Mouse (Mus musculus) heart, embryonic 15.5 days (tissue): ENCODE measurements around the gene Sec61a1. TPM values are rescaled to one million over a fixed set of nuclear protein-coding genes. Genes with fewer than 3 reads are reported as not detected.
A peak's percentile ranks its signal among the peaks of the same experiment; 100 is the strongest.

Experiments used
- ATAC-seq: fragments of 200-750 bp; cut with Nextera tagmentation; replicated peaks from 2 replicates; pipeline ENCODE4 v1.8.0; 2017; ENCODE audit warnings: low read depth, moderate TSS enrichment; ENCODE audit not compliant: insufficient number of reproducible peaks, insufficient read depth, low FRiP score
- H3K27ac ChIP-seq: fragments of 300-500 bp; sonication (generic); 2 replicates; pipeline ENCODE4 v1.5.1; 2015; ENCODE audit warnings: mild to moderate bottlenecking, inconsistent platforms
- H3K27me3 ChIP-seq: fragments of 300-500 bp; sonication (generic); 2 replicates; pipeline ENCODE4 v1.6.1; 2015; ENCODE audit warnings: inconsistent platforms
- H3K36me3 ChIP-seq: fragments of 300-500 bp; sonication (generic); 2 replicates; pipeline ENCODE4 v1.6.1; 2015; ENCODE audit warnings: mild to moderate bottlenecking, inconsistent platforms
- H3K4me1 ChIP-seq: fragments of 300-500 bp; sonication (generic); replicated peaks from 2 replicates; pipeline ENCODE4 v1.6.1; 2015; ENCODE audit warnings: inconsistent platforms
- H3K4me2 ChIP-seq: fragments of 300-500 bp; sonication (generic); 2 replicates; pipeline ENCODE4 v1.6.1; 2015; ENCODE audit warnings: inconsistent platforms, mild to moderate bottlenecking, moderate library complexity
- H3K4me3 ChIP-seq: fragments of 300-500 bp; sonication (generic); 2 replicates; pipeline ENCODE4 v1.5.1; 2015; ENCODE audit warnings: mild to moderate bottlenecking, inconsistent platforms
- H3K9ac ChIP-seq: fragments of 300-500 bp; sonication (generic); 2 replicates; pipeline ENCODE4 v1.6.1; 2015; ENCODE audit warnings: mild to moderate bottlenecking, inconsistent platforms
- H3K9me3 ChIP-seq: fragments of 300-500 bp; sonication (generic); replicated peaks from 2 replicates; pipeline ENCODE4 v1.6.1; 2016; ENCODE audit warnings: inconsistent platforms
- WGBS: fragments of 180-500 bp; shearing (Covaris S2); methylation state at CpG from one replicate; pipeline ENCODE4 v1.1.7; 2015; ENCODE audit warnings: mixed read lengths; 5-methylcytosine and 5-hydroxymethylcytosine counted together
- polyA plus RNA-seq: library from polyadenylated mRNA; unstranded; fragments of >200 nt; fragmentation: Nextera tagmentation; extraction: Ambion mirVana; gene quantifications from 2 replicates; pipeline ENCODE4 v1.2.1, GENCODE M21; 2015

The Sec61a1 gene
- 145 and 179 TPM in 2 replicates for polyA plus RNA-seq

- under 1% methylated on average over 78 of the region's 80 CpGs for WGBS
- H3K4me1 ChIP-seq, result peaks cover 46% of the 10 kb centered on the region
Observed at GRCm38 (mm10) chr6:88518404-88519263, at the start of gene Sec61a1. Gene Sec61a1, minus strand, starts transcription at chr6:88518905.

GRCm38 (mm10) chr6:88566676-88567075 lies 48.0 kb upstream of the Sec61a1 start:
- Histone ChIP-seq H3K4me1 (no peaks in the 10 kb centered on the region), H3K4me2 (peak overlapping the region; percentile 37), H3K27ac (no peak overlapping the region), H3K4me3 (no peak overlapping the region), H3K9me3 (no peaks in the 10 kb centered on the region), H3K36me3 (no peaks in the 10 kb centered on the region), H3K9ac (no peak overlapping the region), H3K27me3 (peaks cover 17% of the 10 kb centered on the region)
- ATAC-seq, result no peak
- WGBS, result 32% methylated on average over 7 of the region's 7 CpGs

More at GRCm38 (mm10) chr6:88518404-88519263, at the start of gene Sec61a1:
- Histone ChIP-seq H3K4me2 (peak within 1 kb of the TSS; percentile 92), H3K27me3 (no peaks in the 10 kb centered on the region), H3K36me3 (peaks cover 14% of the 10 kb centered on the region), H3K27ac (peak within 1 kb of the TSS; percentile 90), H3K9ac (peak within 1 kb of the TSS; percentile 91), H3K4me3 (peak within 1 kb of the TSS; percentile 88), H3K9me3 (no peaks in the 10 kb centered on the region)
- ATAC-seq, result peak; percentile 94

GRCm38 (mm10) chr6:88565033-88565432 lies 46.3 kb upstream of the Sec61a1 start:
- peaks cover 17% of the 10 kb centered on the region for H3K27me3 ChIP-seq
- no peaks in the 10 kb centered on the region for H3K9me3 ChIP-seq
- H3K27ac ChIP-seq, result no peak overlapping the region
- H3K9ac ChIP-seq, result no peak overlapping the region
- H3K4me1 ChIP-seq, result no peaks in the 10 kb centered on the region
- ATAC-seq, result no peak
- H3K4me2 ChIP-seq, result no peak overlapping the region
- no peak overlapping the region for H3K4me3 ChIP-seq
- no peaks in the 10 kb centered on the region for H3K36me3 ChIP-seq
- 32% methylated on average over 6 of the region's 6 CpGs for WGBS

- no peaks in the 10 kb centered on the region for H3K9me3 ChIP-seq
- no peak for ATAC-seq
- H3K4me3 ChIP-seq, result no peak overlapping the region
- peaks cover 9% of the 10 kb centered on the region; the same call in 1 of the 2 replicates for H3K27me3 ChIP-seq
- no peaks in the 10 kb centered on the region for H3K36me3 ChIP-seq
- H3K4me1 ChIP-seq, result no peaks in the 10 kb centered on the region
- H3K9ac ChIP-seq, result no peak overlapping the region
- H3K4me2 ChIP-seq, result no peak overlapping the region
- no peak overlapping the region for H3K27ac ChIP-seq
- WGBS, result 91% methylated on average over 4 of the region's 4 CpGs
Observed at GRCm38 (mm10) chr6:88560156-88560555, 41.5 kb upstream of the Sec61a1 start.

GRCm38 (mm10) chr6:88559688-88560087 lies 41.0 kb upstream of the Sec61a1 start:
- Histone ChIP-seq H3K4me3 (no peak overlapping the region), H3K27ac (no peak overlapping the region), H3K4me1 (no peaks in the 10 kb centered on the region), H3K9me3 (no peaks in the 10 kb centered on the region), H3K36me3 (no peaks in the 10 kb centered on the region), H3K27me3 (peaks cover 6% of the 10 kb centered on the region; the same call in 1 of the 2 replicates), H3K4me2 (no peak overlapping the region), H3K9ac (no peak overlapping the region)
- ATAC-seq, result no peak
- WGBS, result 44% methylated on average over 5 of the region's 5 CpGs

- no peaks in the 10 kb centered on the region for H3K36me3 ChIP-seq
- H3K9me3 ChIP-seq, result no peaks in the 10 kb centered on the region
- WGBS, result 52% methylated on average over 1 of the region's 1 CpGs
- H3K27me3 ChIP-seq, result peaks cover 5% of the 10 kb centered on the region; the same call in 1 of the 2 replicates
- H3K9ac ChIP-seq, result no peak overlapping the region
- ATAC-seq, result no peak
- no peaks in the 10 kb centered on the region for H3K4me1 ChIP-seq
- no peak overlapping the region for H3K4me2 ChIP-seq
- H3K4me3 ChIP-seq, result no peak overlapping the region
- no peak overlapping the region for H3K27ac ChIP-seq
Observed at GRCm38 (mm10) chr6:88558076-88558475, 39.4 kb upstream of the Sec61a1 start.

GRCm38 (mm10) chr6:88557548-88557947 lies 38.8 kb upstream of the Sec61a1 start:
- H3K36me3 ChIP-seq, result no peaks in the 10 kb centered on the region

GRCm38 (mm10) chr6:88549916-88550315 lies 31.2 kb upstream of the Sec61a1 start:
- Histone ChIP-seq H3K4me1 (0 out of 2 replicates have a peak, but pooled peaks cover under 1% of the 10 kb centered on the region), H3K9ac (no peak overlapping the region), H3K27me3 (peaks cover 35% of the 10 kb centered on the region), H3K4me2 (no peak overlapping the region), H3K36me3 (no peaks in the 10 kb centered on the region), H3K4me3 (no peak overlapping the region), H3K9me3 (no peaks in the 10 kb centered on the region), H3K27ac (no peak overlapping the region)
- no peak for ATAC-seq
- WGBS, result 73% methylated on average over 2 of the region's 2 CpGs

More at GRCm38 (mm10) chr6:88557548-88557947, 38.8 kb upstream of the Sec61a1 start:
- H3K4me1 ChIP-seq, result no peaks in the 10 kb centered on the region
- H3K4me3 ChIP-seq, result no peak overlapping the region
- no peaks in the 10 kb centered on the region for H3K9me3 ChIP-seq
- no peak overlapping the region for H3K4me2 ChIP-seq
- peaks cover 5% of the 10 kb centered on the region; the same call in 1 of the 2 replicates for H3K27me3 ChIP-seq
- ATAC-seq, result no peak
- no peak overlapping the region for H3K27ac ChIP-seq
- no peak overlapping the region for H3K9ac ChIP-seq
- 23% methylated on average over 4 of the region's 4 CpGs for WGBS

- no peak for ATAC-seq
- 28% methylated on average over 4 of the region's 4 CpGs for WGBS
- H3K27ac ChIP-seq, result no peak overlapping the region
- no peak overlapping the region for H3K9ac ChIP-seq
- H3K36me3 ChIP-seq, result no peaks in the 10 kb centered on the region
- no peaks in the 10 kb centered on the region for H3K9me3 ChIP-seq
- H3K4me1 ChIP-seq, result 0 out of 2 replicates have a peak, but pooled peaks cover 2% of the 10 kb centered on the region
- no peak overlapping the region for H3K4me2 ChIP-seq
- no peak overlapping the region for H3K4me3 ChIP-seq
- H3K27me3 ChIP-seq, result peaks cover 35% of the 10 kb centered on the region
Observed at GRCm38 (mm10) chr6:88549137-88549814, 30.6 kb upstream of the Sec61a1 start.

- no peaks in the 10 kb centered on the region for H3K36me3 ChIP-seq
- H3K9me3 ChIP-seq, result no peaks in the 10 kb centered on the region
- 73% methylated on average over 10 of the region's 10 CpGs for WGBS
- H3K27me3 ChIP-seq, result peaks cover 35% of the 10 kb centered on the region
- 0 out of 2 replicates have a peak, but pooled peaks cover 2% of the 10 kb centered on the region for H3K4me1 ChIP-seq
- no peak overlapping the region for H3K27ac ChIP-seq
- no peak overlapping the region for H3K4me2 ChIP-seq
- H3K9ac ChIP-seq, result no peak overlapping the region
- H3K4me3 ChIP-seq, result no peak overlapping the region
- no peak for ATAC-seq
Observed at GRCm38 (mm10) chr6:88548405-88549049, 29.8 kb upstream of the Sec61a1 start.

GRCm38 (mm10) chr6:88545397-88545790 lies 26.7 kb upstream of the Sec61a1 start:
- no peaks in the 10 kb centered on the region for H3K9me3 ChIP-seq
- H3K4me2 ChIP-seq, result no peak overlapping the region
- no peak overlapping the region for H3K4me3 ChIP-seq
- 0 out of 2 replicates have a peak, but pooled peaks cover 2% of the 10 kb centered on the region for H3K4me1 ChIP-seq
- peaks cover 39% of the 10 kb centered on the region for H3K27me3 ChIP-seq
- H3K27ac ChIP-seq, result no peak overlapping the region
- H3K36me3 ChIP-seq, result no peaks in the 10 kb centered on the region
- H3K9ac ChIP-seq, result no peak overlapping the region
- ATAC-seq, result no peak
- WGBS, result 34% methylated on average over 10 of the region's 10 CpGs
